Mouse (Mus musculus): Measurements from ENCODE around the gene Plcl2.

The Plcl2 gene

DNA sequence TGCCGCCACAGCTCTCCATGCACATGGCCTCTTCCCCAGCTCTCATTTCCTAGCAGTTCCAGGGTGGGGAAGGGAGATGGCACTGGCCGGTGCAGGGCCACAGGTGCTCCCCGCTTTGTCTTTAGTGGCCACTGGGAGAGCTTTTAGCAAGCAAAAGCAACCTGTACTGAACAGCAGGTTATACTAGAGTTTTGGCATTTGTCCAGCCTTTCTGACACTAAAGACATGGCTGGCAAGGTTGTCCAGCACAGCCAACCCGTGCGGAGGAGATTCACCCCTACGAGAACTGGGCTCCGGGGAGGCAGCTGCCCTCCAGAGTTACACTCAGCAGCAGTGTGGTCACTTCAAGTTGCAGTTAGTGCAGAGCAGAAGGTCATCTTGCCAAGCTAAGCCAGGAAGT, 224.2 kb downstream of the Plcl2 start:
- in situ Hi-C loops (cut with MboI, MseI) = no loop called here

DNA sequence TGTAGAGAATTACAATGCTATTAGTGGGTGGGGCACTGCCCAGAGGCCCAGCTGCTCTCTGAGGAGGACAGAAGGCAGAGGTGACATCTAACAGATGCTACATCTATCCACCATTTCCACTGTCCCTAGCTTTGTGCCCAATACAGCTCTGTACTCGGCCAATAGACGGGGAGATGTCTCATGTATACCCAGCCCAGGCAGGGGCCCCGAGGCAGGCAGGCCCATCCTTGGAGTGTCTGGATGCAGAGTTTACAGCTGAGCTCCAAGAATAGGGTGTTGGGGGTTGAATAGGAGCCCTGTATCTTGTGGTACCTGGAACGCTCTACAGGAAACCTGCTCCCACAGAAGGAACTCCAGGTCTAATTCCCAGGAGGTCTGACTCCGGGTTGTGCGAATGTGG, 225.6 kb downstream of the Plcl2 start:
- in situ Hi-C loops (cut with MboI, MseI) = no loop called here

DNA sequence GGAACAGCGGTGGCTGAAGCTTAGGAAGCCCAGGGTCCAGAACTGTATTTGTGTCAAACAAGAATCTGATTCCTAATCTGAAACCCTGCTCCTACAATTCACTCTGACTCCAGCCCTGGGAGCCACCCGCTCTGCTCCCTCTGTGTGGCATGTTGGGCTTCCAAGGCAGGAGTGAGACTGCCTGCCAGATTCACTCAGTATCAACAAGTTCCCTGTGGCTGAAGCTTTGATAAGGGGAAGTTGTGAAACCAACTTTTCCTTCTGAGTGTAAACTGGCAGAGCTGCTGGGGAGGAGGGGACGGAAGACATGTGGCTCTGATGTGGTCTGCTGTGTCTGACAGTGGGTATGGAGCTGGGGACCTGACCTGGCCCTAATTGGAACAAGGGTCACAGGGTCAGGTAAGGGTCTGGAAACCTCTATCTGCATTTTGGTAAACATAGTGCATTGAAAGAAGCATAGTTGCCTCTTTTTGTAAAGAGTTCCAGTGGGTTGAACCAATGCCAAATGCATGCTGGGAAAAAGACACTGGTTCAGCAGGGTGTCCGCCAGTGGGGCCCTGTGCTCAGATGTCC, 226.3 kb downstream of the Plcl2 start:
- in situ Hi-C loops (cut with MboI, MseI) = no loop called here

DNA sequence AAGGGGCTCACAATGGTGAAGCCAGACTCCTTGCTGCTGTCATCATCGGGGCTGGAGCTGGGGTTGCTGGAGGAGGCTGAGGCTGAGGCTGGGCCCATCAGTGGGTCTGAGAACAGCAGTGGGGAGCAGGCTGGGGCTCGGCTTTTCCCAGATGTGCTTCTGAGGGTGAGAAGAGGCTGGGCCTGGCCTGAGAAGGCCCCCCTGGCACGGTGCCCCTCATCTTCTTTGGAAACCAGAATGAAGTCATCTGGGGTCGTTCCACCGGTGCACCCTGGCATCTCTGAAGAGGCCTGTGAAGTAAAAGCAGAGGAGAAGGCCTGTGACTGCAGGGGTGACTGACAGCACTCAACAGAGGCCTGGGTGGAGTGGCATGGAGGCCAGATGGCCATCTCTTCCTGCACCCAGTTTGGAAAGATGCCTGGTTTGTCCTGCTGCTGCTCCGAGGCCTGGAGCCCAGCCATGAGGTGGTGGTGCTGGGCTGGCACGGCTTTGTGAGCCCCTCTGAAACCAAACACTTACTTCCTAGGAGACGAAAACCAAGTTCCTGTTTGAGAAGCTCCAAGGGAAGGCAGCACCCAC, 226.8 kb downstream of the Plcl2 start:
- in situ Hi-C loops (cut with MboI, MseI) = no loop called here

DNA sequence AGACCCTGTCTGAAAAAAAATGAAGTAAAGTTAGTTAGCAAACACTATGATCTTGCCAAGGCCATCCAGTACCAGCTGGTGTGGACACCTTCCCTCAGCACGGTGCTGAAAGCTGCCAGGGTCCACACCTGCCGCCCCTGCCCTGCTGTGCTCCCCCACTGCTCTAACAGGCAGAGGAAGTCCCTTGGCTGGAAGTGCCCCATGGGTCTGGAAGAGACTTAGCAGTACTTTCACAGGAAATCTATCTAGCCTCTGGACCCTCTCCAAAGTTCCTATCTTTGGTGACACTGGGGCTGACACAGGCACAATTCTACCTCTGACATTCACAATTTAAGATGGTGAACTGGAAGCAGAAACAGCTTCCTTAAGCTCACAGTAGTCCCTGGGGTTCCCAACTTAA, 227.9 kb downstream of the Plcl2 start:
- in situ Hi-C loops (cut with MboI, MseI) = no loop called here

Measured in T-helper 1 cell (primary cell).